In the genomic region with DNA sequence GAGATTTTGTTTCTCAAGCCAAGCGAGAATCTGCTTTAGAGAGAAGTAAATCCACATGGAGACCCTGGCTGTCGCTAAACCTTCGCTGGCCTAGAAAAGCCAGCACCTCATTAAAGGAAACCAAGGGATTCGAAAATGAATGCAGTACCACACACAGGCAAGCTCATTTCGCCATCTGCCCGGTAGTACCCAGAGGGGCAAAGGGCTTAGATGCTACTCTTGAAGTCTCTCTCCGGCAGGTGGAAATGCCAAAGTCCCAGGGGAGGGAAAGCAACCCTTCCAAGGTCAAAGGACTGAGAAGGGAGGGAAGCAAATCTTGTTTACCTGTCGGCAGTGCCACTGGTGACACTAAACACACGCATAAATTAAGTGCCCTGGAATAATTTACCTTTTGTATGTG, we compare ENCODE assay signal across 9 mouse cellular contexts. TPM values are rescaled to one million over a fixed set of nuclear protein-coding genes. Genes with fewer than 3 reads are reported as not detected.
DNase-seq lines count a peak whose midpoint lies in the region; ATAC-seq and TF ChIP-seq lines count a peak whose summit lies in the region.
"Had no signal": no experiment of that assay in that cellular context is flagged by ENCODE, and none has a peak within 500 bp of the region (broad histone marks: within the 10 kb centered on the region; RNA-seq: fewer than 3 reads in every experiment).

No protein-coding gene starts in this region.

- peak overlapping the region; percentile 96 for H3K4me3 ChIP-seq in left cerebral cortex, adult 2 months
- H3K4me3 ChIP-seq in embryonic facial prominence, embryonic 14.5 days (ENCODE audit: low read depth, low read length), result peak overlapping the region; percentile 89
- H3K4me3 ChIP-seq in neural tube, embryonic 14.5 days (ENCODE audit: low read depth, low read length), result peak overlapping the region; percentile 93

- peaks cover 6% of the 10 kb centered on the region for H3K4me1 ChIP-seq in embryonic facial prominence, embryonic 14.5 days (ENCODE audit: control insufficient read depth, insufficient read depth, low read length)
- peaks cover 14% of the 10 kb centered on the region for H3K4me1 ChIP-seq in neural tube, embryonic 14.5 days (ENCODE audit: control insufficient read depth, insufficient read depth, low read length)

- no peak for DNase-seq in left cerebral cortex, adult 2 months (ENCODE audit: extremely low spot score in 1 of 2, low spot score in 2 of 2)
- no peak for DNase-seq in left cerebral cortex, postnatal 14 days (ENCODE audit: low spot score in 2 of 2)
- DNase-seq in embryonic facial prominence, embryonic 14.5 days (ENCODE audit: low spot score), result peak; percentile 31
- DNase-seq in kidney, adult 8-10 months, result peak; percentile 65 to 75
- no peak for DNase-seq in left cerebral cortex, postnatal 25 days (ENCODE audit: low spot score in 2 of 2)
- DNase-seq in adrenal gland, adult 8-10 months, result no peak
- no peak for DNase-seq in urinary bladder, postnatal 4 days (ENCODE audit: low spot score in 2 of 2)
- DNase-seq: thymus, postnatal 14 days had no signal

- peak overlapping the region; percentile 84 for H3K4me2 ChIP-seq in embryonic facial prominence, embryonic 14.5 days (ENCODE audit: low read depth, low read length)
- peak overlapping the region; percentile 72 for H3K4me2 ChIP-seq in neural tube, embryonic 14.5 days (ENCODE audit: low read depth, low read length)

- TF ChIP-seq CTCF in left cerebral cortex, adult 2 months (IDR thresholded peaks at IDR 0.05), result no peak

- H3K27me3 ChIP-seq in embryonic facial prominence, embryonic 14.5 days (replicated peaks; ENCODE audit: control insufficient read depth, insufficient read depth, low read length), result no peaks in the 10 kb centered on the region
- no peaks in the 10 kb centered on the region for H3K27me3 ChIP-seq in neural tube, embryonic 14.5 days (ENCODE audit: control insufficient read depth, insufficient read depth, low read length)

- 35% methylated on average over 9 of the region's 9 CpGs for whole genome bisulfite sequencing in embryonic facial prominence, embryonic 14.5 days
- 13% methylated on average over 9 of the region's 9 CpGs for WGBS in neural tube, embryonic 14.5 days

- H3K36me3 ChIP-seq in embryonic facial prominence, embryonic 14.5 days (ENCODE audit: control insufficient read depth, insufficient read depth, low read length), result no peaks in the 10 kb centered on the region
- H3K36me3 ChIP-seq in neural tube, embryonic 14.5 days (ENCODE audit: control insufficient read depth, insufficient read depth, low read length), result no peaks in the 10 kb centered on the region

- intact Hi-C loops in left cerebral cortex, adult 2 months (cut with DNase I), result loop anchor here (5.0 kb wide), 5 partner anchors 45 to 635 kb away; no protein-coding TSS in a partner anchor
- intact Hi-C loops in left cerebral cortex, postnatal 14 days (cut with DNase I), result loop anchor here (5.0 kb wide), 1 partner anchor 85 kb away; no protein-coding TSS in a partner anchor
- intact Hi-C loops in left cerebral cortex, postnatal 25 days (cut with DNase I), result loop anchor here (5.0 kb wide), 2 partner anchors 85 to 635 kb away; no protein-coding TSS in a partner anchor

- H3K27ac ChIP-seq in left cerebral cortex, adult 2 months, result no peak overlapping the region
- no peak overlapping the region for H3K27ac ChIP-seq in embryonic facial prominence, embryonic 14.5 days (replicated peaks; ENCODE audit: low read depth, low read length)
- no peak overlapping the region for H3K27ac ChIP-seq in neural tube, embryonic 14.5 days (ENCODE audit: low read depth, low read length)

- peak overlapping the region; percentile 25; the same call in 1 of the 2 replicates for H3K9ac ChIP-seq in embryonic facial prominence, embryonic 14.5 days (ENCODE audit: low read depth, low read length)
- H3K9ac ChIP-seq in neural tube, embryonic 14.5 days (replicated peaks; ENCODE audit: low read depth, low read length), result peak overlapping the region; percentile 46

- ATAC-seq in embryonic facial prominence, embryonic 14.5 days (ENCODE audit: low read depth), result no peak
- ATAC-seq in neural tube, embryonic 14.5 days (ENCODE audit: low read depth), result no peak

- H3K9me3 ChIP-seq in embryonic facial prominence, embryonic 14.5 days (ENCODE audit: control insufficient read depth, low read length), result no peaks in the 10 kb centered on the region
- H3K9me3 ChIP-seq in neural tube, embryonic 14.5 days (ENCODE audit: control insufficient read depth, low read length), result no peaks in the 10 kb centered on the region

RNA-seq across cellular contexts. Expression of a gene that starts 2.1 kb away (rescaled TPM):
- 10 to 100 TPM; 37.9 to 39.0 TPM for total RNA-seq in left cerebral cortex, adult 2 months (2021)
- 10 to 100 TPM; 44.9 to 52.3 TPM for total RNA-seq in left cerebral cortex, postnatal 14 days (2021)
- 7.3 and 7.6 TPM in 2 replicates for polyA plus RNA-seq in embryonic facial prominence, embryonic 14.5 days (2014; fragmentation: Nextera tagmentation; extraction: Ambion mirVana)
- 18.7 and 20.1 TPM in 2 replicates for polyA plus RNA-seq in neural tube, embryonic 14.5 days (2014; fragmentation: Nextera tagmentation; extraction: Ambion mirVana)
- 10 to 100 TPM; 41.5 to 50.0 TPM for total RNA-seq in left cerebral cortex, postnatal 25 days (2021)
- 10 to 100 TPM; 12.4 to 17.8 (median 14.6) TPM for total RNA-seq in adrenal gland, adult 8-10 months (2022)

Comparison
In these comparisons a context has a peak if more than half of its experiments do, and no peak if none do; other contexts are left out.
1. DNase-seq: peak in embryonic facial prominence, embryonic 14.5 days (single experiment) and kidney, adult 8-10 months (2 of 2); none in left cerebral cortex, adult 2 months (0 of 2), left cerebral cortex, postnatal 14 days (0 of 2), left cerebral cortex, postnatal 25 days (0 of 2), adrenal gland, adult 8-10 months (single experiment) and urinary bladder, postnatal 4 days (0 of 2).
2. Peak in every context shown above with its lines, with median percentiles within 50 percentile points of each other: H3K4me3 ChIP-seq.